Mouse (Mus musculus): ENCODE measurements around the gene Lzts2. TPM values are rescaled to one million over a fixed set of nuclear protein-coding genes. Genes with fewer than 3 reads are reported as not detected.
"Not testable (repeated sequence)": the region's sequence is repeated elsewhere in the genome, so short reads cannot be mapped to it uniquely, and the experiment has no call there.

Gene Lzts2
- total RNA-seq, 2 experiments from 2014 or later: 25.6 to 30.8 TPM

DNA sequence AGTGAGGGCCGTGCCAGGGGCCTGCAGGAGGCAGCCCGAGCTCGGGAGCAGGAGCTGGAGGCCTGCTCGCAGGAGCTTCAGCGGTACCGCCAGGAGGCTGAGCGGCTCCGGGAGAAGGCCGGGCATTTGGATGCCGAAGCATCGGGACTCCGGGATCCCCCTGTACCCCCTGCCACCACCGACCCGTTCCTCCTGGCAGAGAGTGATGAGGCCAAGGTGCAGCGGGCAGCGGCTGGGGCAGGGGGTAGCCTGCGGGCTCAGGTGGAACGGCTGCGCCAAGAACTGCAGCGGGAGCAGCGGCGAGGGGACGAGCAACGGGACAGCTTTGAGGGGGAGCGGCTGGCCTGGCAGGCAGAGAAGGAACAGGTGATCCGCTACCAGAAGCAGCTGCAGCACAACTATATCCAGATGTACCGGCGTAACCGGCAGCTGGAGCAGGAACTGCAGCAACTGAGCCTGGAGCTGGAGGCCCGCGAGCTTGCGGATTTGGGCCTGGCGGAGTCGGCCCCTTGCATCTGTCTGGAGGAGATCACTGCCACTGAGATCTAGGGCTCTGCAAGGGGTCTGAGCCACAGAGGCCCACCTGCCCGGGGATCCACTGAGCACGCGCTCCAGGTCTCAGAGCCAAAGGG is 11.8 kb downstream of the Lzts2 start:
- no peak for DNase-seq

DNA sequence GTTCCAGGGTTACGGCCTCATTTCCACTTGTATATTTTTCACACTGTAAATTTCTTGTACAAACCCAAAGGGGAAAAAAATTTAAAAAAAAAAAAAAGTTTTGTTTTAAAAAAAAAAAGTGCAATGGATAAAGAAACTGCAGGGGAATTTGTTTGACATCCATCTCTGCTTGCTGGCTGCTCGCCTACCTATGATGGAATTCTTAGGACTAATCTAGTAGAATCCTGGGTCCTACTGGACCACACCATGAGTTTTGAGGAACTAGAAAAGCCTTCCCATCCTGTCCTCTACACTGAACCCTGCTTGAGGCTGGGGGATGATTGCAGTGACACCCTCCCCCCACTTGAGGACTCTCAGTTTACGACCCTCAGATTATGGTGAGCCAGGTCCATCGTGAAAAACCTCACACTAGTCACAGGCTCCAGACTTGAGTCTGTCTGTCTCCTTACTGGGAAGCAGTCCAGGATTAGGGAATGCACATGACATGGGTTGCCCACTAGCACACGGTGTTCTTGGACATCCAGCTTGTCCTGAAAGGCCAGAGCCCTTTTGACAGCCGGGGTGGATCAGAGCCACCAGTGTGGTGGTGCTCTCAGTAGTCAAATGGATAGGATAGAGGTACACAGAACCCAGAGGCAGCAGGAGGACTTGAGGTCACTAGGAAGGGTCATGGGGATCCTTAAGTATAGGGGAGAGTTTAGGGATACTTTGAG is 12.9 kb downstream of the Lzts2 start:
- no peak for DNase-seq

DNA sequence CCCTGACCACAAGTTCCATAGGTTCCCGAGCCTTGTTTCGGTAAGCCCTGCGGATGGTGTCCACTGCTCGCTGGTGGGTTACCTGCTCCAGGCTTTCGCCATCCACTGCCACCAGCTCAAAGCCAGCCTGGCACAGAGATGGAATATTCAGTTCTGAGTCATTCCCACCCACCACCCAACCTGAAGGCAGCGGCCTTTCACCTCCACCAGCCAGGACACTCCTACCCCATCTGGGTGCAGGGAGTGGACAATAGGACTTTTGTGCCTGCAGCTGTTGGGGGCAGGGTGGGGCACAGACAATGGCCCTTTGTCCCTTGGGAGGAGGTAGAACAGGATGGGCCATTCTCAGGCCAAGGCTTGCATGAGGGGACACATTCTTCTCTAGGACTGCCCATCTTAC is 13.6 kb downstream of the Lzts2 start:
- no peak for DNase-seq

DNA sequence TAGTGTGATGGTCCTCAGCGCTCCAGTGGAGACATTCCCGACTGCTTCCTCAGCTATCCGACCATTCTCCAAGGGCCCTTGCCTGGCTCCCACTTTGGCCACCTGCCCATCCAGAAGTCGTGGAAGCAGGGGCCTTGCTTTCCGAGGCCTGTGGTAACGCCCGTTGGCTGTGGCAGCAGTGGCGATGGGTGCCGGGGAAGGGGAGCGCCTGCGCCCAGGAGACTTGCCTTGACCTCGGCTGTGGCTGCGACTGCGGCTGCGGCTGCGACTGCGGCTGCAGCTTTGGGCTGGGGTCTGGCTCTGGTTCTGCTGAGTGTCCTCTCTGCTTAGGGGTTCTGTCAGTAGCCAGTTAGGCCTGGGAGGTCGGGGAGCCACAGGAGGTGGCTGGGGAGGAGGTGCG is 14.5 kb downstream of the Lzts2 start:
- no peak for DNase-seq

DNA sequence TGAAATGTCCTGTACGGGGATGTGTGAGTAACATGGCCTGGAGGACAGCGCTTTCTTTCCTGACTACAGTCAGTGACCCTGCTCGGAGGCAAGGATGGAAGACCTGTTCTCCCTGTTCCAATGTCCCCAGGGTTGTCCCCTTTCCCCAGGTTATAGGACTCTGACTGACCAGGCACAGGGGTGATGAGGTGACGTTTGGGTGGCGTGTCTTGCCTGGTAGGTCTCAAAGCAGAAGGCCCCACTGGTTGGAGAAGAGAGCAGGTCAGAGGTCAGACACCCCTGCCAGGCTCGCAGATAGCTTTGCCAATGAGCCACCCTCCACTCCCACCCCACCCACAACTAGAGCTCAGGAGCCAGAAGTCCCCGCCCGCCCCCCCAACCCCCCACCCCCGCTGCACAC is 15.4 kb downstream of the Lzts2 start:
- DNase-seq: no peak

DNA sequence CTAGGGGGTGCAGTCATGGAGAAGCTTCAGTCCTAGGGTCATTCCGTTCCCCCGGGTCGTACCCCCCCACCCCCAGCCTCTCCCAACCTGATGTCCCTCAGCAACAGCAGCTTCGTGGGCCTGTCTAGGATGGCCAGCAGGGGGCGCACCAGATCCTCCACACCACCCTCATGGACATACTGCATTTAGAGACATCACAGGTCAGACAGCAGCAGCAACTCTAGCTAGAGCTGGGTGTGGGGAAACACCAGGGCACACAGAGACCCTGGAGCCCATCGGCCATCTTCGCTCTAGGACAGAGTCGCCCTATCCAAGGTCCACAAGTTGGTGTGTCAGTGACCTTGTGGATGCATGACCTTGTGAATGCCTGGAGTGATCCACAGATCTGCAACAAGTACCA is 15.9 kb downstream of the Lzts2 start:
- peak in 1 of 2 experiments; percentile 49 for DNase-seq

DNA sequence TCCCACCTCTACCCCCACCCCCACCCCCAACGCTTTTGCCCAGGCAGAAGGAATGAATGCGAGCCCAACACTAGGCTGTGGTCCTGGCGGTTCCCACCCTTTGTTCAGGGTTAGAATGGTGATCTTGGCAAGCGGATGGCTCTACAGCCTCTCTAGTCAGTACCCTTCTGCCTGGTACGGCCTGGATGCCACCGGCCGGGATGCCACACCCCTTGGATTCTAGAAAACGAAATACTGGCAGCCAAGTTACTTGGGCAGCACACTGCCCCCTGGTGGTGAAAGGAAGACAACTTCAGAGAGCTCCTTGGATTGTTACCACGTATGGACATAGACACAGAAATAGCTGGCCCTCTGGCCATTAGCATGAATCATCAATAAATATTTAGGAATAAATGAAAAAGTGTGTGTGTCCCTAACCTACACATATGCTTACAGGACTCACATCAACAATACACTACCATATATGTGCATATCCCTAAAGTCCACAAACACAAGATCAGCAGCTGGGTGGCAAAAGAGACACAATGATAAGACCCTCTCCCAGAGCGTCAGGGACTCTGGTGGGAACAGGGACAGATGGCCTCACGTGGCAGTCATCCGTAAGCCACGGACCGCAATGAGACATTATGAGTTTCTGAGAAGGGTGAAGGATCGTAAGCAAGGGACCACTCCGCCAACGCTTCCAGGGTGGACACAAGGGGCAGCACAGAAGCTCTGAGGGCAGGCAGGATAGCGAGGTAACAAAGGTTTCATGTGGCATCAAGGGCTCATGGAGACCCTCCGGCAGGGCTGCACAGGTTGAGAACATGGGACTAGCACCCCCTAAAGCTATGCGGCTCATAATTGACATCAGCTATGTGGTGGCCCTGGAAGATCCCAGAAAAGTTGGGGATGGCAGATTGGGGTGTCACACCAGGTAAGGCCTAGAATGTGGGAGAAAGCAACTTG is 16.8 kb downstream of the Lzts2 start:
- peak; percentile 66 for DNase-seq

DNA sequence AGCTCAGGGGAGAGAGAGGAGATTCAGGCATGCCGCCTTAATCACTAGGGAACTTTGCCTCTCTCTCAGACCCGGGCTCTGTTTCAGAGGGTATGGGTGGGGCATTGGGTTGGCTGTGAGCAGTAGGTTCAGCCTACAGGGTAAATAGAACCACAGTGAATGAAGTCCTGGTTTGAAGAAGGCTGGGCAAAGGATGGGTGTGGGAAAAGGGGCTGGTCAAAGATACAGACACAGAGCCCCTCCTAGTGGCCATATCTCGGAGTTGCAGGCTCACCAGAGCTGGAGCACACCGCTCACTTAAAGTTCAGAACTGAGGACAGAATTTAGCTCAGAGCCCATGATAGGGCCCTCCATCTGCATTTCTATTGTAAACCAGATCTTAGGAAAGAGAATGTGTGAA is 17.6 kb downstream of the Lzts2 start:
- peak; percentile 72 to 76 for DNase-seq

DNA sequence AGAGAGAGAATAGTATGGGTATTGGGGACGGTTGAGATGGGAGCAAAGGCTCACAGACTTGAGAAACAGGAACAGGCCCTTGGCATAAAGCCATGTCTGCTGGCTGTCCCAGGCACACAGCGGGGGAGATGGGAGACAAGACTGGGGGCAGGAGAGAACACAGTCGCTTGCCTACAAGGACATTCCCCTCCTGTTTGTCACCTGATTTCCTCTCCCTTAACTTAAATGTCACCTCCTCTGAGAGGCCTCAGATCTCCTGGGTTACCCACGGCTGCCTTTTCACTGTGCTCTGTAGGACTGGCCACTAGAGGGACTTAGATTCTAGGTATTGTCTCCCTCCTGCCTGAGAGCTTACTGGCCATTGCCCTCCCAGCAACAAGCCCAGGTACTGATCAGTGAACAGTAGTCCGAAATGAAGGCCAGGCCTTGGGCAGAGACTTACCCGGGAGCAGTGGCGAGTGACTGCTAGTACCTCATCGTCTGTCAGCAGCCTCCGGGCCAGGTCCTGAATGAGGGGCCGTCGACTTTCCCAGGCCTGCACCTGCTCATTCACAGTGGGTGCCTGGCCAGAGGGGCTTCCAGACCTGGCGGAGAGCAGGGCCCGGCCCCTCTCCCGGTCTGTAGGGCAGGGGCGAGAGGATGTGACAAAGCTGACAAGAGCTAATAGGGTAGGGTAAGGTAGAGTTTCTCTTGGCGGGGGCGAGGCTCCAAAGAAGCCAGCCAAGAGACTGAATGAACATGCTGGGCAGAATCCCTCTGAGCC is 18.5 kb downstream of the Lzts2 start:
- no peak for DNase-seq

DNA sequence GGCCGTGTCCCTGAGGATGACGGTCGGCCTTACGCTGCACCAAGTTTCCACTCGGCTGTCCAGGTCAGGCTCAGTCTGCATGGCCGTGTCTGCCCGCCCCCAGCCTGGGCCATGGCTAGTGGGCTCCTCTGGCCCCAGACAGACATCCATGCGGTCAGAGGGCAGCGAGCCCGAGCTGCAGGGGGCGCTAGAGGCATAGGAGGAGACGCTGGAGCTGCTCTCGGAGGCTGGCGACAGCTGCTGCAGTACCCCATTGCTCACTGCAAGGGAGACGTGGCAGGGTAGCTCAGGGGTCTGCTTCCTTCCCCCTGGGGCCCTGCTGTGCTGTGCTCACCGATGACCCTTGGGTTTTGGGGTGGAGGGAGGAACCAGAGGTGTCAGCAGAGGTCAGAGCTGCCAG is 22.7 kb downstream of the Lzts2 start:
- DNase-seq: no peak

DNA sequence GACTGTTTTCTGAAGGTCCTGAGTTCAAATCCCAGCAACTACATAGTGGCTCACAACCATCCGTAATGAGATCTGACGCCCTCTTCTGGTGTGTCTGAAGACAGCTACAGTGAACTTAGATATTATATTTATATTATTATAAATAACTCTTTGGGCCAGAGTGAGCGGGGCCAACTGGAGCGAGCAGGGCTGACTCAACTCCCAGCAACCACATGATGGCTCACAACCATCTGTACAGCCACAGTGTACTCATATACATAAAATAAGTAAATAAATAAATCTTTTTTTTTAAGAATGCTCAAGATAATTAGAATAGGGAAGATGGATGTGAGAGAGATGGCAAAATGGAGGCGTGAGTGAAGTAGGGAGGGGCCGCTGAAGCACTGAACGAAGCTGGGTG is 24.0 kb downstream of the Lzts2 start:
- DNase-seq: not testable (repeated sequence)

DNA sequence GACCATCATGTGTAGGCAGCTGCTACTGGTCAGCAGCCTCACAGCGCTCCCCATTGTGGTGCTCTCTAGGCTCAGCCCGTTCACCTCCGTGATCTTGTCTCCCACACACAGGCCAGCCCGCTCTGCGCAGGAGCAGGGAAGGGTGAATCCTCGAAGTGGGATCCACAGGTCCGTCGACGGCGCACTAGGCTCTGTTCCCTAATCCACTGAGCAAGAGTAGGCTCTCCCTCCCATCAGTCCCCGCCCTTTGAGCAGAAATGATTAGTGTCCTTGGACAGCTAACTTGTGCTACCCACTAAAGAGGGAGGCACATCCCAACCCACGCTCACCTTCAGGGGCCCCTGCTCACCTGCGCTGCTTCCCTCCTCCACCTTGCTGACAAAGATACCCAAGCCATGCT is 26.0 kb downstream of the Lzts2 start:
- DNase-seq: no peak

DNA sequence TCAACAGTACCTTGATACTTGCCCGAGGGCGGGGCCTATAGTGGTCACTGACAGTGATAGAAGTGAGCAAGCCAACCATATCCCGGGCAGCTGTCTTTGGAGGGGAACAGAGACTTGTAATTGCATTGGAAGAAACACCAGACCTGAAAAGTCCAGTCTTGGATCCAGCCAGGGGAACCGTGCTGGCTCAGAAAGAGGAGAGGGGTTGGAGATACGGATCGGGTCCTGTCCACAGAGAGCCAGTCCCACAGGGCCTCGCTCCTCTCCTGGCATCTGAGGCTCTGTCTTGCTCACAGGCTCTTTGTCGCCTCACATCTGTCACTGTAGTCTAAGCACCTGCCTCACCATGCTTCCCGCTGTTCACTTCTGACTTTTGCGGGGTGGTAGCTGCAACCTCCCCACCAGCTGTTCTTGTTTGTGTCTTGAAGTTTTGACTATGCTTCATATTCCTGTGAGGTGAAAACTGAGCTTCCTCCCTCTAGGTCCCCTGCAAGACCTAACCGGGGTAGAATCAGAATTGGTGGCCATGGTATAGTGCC is 30.2 kb downstream of the Lzts2 start:
- no peak for DNase-seq

DNA sequence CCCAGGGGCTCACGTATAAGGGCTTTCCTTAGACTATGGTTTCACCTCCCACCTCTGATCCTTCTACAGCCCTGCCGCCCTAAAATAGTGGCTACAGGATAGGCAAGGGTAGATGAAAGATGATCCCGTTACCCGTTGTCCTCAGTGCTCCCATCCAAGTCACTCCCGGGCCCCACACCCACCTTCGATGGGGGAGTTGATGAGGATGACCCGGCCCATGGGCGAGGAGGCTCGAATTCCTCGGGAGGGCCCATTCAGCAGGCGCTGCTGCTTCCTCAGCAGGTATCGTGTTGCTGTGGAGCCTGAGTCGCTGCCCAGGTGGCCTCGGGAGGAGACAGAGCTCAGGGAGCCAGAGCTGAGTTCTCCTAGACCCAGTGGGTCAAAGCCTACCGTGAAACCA is 31.0 kb downstream of the Lzts2 start:
- no peak for DNase-seq

DNA sequence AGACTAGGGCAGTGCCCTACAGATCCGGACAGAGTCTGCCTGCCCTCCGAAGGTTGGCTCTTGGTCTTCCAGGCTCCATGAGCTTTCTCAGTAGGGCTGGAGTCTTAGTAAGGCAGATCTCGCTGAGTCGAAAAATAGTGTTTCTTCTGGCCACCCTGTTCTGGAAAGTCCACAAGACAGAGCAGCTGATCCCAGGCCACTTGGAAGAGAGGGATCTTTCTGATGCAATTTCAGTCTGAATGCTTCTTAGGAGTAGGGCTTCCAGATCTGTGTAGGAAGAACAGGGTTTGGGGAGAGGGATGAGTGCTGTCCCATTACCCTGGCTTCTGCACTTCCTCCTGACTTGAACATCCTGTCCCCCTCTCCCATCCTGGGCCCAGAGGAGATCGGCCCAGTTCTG is 31.4 kb downstream of the Lzts2 start, which contains the start of gene Pdzd7:
Gene Pdzd7, minus strand, starts transcription at position 67 of the 400 bp plus-strand sequence.
- DNase-seq: no peak

DNA sequence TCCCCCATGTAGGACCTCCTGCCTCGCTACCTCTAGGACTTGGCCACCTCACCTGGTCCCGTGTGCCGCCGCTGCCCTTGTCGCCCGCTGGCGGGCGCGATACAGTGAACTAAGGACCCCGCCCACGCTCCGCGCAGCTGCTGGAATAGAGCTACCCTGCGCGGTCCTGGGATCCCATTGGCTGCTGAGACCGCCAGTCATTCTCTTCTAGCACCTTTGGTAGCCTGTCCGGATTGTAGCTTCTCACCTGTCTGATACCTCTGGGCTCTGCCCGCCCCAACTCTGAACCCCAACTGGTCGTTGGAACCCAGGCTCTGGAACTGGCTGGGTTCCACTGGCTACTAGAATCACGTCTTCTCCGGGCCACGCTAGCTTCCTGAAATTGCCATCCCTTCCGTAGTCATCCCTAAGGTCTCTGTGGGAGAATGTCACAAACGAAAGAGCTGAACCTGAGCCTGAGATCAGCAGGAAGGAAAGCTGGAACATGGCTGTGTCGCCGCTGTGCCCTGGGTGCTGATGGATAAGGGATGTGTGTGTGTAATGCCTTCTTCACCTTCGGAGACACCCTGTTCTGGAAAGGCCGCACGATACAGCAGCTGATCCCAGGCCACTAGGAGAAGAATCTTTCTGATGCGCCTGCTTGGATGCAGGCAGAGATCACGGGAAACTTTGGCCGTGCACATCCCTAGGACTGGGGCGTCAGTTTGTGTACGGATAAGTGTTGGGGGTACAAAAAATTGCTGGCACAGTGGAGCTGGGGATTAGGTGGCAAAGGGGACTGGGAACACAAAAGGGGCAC is 32.5 kb downstream of the Lzts2 start:
- peak; percentile 59 to 67 for DNase-seq

DNA sequence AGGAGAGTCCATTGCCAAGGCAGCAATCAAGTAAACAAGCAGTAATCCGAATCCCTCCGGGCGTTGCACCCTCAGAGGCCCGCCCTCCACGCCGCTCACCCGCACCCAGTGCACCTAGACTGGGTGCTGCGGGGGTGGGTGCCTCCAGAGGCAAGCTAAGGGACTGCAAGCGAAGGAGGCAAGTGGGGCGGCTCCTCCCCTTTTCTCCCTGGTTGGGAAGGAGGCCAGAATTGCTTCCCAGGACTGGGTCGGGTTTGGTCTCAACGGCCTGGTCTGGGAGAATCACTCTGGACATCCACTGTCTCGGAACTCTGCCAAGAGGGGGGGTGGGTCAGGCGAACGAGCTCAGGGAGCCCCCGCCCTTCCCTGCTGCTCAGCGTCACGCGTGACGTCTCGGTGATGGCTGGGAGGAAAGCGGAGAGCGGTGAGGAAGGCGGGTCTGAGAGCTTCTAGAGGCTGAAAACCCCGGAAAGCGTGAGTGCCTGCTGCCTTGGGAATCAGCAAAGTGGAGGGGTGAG is 33.3 kb downstream of the Lzts2 start, which contains the start of gene Sfxn3:
Gene Sfxn3, plus strand, starts transcription at position 87 of the 518 bp plus-strand sequence.
- peak; percentile 91 to 92 for DNase-seq

DNA sequence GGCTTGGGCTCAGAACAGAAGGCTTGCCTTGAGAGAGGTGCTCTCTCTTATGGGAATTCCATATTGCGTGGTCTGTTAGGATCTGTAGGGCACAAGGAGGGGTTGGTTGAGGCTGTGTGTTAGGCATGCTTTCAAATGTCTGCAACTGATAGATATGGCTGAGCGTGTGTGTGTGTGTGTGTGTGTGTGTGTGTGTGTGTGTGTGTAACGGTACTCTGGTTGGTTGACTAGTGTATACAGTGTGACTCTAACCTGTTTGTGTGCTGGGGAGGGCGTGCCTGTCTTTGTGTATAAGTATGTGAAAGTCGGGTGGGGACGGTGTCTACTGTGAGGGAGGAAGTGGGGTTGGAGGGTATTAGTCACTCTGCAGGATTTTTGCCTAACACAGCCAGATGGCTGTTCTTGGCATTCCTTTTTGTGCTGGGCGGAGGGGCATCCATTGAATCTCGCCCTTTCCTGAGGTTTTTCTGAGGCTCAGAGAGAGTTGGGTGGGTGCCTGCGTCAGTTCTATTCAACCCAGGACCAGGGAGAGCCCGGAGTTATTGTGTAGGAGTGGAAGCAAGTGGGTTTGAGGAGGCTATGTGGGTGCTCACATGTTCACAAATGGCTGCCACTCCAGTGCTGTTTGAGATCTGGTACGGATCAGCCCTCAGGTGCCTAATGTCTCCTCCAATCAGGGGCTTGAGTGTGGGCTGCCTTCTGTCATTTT is 33.9 kb downstream of the Lzts2 start:
- peak; percentile 80 to 81 for DNase-seq

DNA sequence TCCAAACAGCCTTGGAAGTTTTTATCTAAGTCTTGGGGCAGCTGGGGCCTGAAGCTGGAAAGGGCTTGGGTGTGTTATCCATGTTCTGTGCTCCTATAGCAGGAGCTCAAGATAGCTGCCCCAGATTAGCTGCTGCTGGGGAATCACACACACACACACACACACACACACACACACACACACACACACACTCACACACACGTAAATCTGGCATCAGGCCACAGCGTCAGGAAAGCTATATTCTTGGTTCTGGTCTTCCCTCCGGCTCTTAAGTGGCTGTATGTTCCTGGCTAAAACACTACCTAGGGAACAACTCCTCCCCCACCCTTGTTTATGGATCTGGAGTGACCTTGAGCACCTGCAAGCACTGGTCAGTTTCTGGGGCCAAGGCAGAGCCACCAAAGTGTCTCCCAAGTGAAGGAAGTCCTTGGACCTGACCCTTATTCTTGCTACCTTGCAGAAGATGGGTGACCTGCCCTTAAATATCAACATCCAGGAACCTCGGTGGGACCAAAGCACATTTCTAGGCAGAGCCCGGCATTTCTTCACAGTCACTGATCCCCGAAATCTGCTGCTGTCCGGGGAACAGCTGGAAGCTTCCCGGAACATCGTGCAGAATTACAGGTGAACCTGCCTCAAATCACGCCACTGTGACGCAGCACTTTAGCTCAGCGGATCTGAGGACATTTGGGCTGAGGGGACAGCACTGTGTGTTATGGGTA is 34.6 kb downstream of the Lzts2 start:
- no peak for DNase-seq

Data from layer of hippocampus, postnatal 36 days (tissue).